Mouse (Mus musculus): ENCODE results near the gene Agap1. TPM values are rescaled to one million over a fixed set of nuclear protein-coding genes. Genes with fewer than 3 reads are reported as not detected.

Agap1 gene
- total and polyA plus RNA-seq, 2 experiments from 2014 or later = 40.1 to 108 TPM

DNA sequence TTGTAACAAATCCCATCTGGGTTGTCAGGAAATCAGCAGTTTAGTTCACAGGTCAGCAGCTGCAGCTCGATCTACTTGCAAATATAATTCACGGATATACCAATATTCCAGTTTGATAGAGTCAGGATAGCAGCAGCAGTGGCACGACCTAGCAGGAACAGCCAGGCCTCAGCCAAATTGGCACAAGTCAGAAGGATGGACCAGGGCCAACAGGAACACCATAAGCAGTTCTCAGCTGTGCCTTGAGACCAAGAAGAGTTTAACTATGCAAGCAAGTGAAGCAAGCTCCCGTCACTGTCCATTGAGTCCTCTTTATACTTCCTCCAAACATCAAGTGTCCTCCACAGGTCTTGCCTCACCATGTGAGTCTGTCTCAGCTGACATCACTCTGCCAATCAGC is 33.2 kb upstream of the Agap1 start:
- H3K4me2 ChIP-seq (ENCODE audit: low read depth) = no peak overlapping the region
- H3K4me1 ChIP-seq (ENCODE audit: insufficient read depth) = no peaks in the 10 kb centered on the region
- H3K27ac ChIP-seq (ENCODE audit: low read depth, low read length) = no peak overlapping the region
- H3K27me3 ChIP-seq (ENCODE audit: insufficient read depth, low read length) = no peaks in the 10 kb centered on the region
- 50% methylated on average over 4 of the region's 4 CpGs for WGBS
- ATAC-seq (no peak), DNase-seq (no peak)
- no peak overlapping the region for H3K9ac ChIP-seq
- TF ChIP-seq CTCF (IDR thresholded peaks at IDR 0.05; ENCODE audit: low read depth) = no peak
- H3K4me3 ChIP-seq (ENCODE audit: low read depth, low read length) = no peak overlapping the region
- no peaks in the 10 kb centered on the region for H3K9me3 ChIP-seq (ENCODE audit: low read length)
- no peaks in the 10 kb centered on the region for H3K36me3 ChIP-seq (ENCODE audit: insufficient read depth)

DNA sequence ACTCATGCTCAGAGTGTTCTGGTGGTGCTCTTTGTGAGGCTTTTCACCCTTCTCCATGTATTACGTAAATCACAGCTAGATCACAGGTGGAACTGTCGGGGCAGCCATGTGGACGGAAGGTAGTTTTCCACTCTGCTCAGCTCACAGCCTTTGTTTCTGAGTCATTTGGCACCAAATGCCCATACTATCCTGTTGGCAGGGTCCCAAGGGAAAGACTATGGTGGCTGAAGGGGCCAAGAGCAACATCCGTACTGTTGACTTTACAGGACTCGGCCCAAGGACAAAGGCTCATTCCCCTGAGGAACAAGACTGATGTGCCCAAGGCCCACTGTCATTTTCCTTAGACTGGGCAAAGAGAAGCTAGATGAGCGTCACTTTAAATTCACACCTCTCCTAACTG is 30.0 kb upstream of the Agap1 start:
- no peak for TF ChIP-seq CTCF (IDR thresholded peaks at IDR 0.05; ENCODE audit: low read depth)
- no peak overlapping the region for H3K9ac ChIP-seq
- H3K4me3 ChIP-seq (ENCODE audit: low read depth, low read length) = no peak overlapping the region
- DNase-seq (no peak), ATAC-seq (no peak)
- H3K4me2 ChIP-seq (ENCODE audit: low read depth) = no peak overlapping the region
- WGBS = 84% methylated on average over 6 of the region's 6 CpGs
- H3K27ac ChIP-seq (ENCODE audit: low read depth, low read length) = no peak overlapping the region
- H3K4me1 ChIP-seq (ENCODE audit: insufficient read depth) = no peaks in the 10 kb centered on the region
- H3K27me3 ChIP-seq (ENCODE audit: insufficient read depth, low read length) = no peaks in the 10 kb centered on the region
- H3K36me3 ChIP-seq (ENCODE audit: insufficient read depth) = no peaks in the 10 kb centered on the region
- no peaks in the 10 kb centered on the region for H3K9me3 ChIP-seq (ENCODE audit: low read length)

DNA sequence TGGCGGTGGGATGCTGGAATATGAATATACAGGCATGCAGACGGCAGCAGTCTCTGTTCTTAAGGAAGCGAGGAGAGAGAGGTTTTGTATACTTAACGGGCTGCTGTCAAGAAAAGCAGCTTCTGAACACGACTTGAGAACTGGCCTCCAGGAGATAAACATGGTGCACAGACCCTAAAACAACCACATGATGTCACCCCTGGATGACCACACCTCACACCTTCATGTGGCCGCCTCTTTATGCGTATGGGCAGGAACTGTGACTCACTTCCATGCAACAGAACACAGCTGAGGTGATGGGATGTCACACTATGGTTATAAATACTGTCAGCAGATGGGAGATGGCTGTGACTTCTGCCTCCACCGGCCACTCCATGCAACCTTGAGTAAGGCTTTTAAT is 28.5 kb upstream of the Agap1 start:
- no peak for ATAC-seq

DNA sequence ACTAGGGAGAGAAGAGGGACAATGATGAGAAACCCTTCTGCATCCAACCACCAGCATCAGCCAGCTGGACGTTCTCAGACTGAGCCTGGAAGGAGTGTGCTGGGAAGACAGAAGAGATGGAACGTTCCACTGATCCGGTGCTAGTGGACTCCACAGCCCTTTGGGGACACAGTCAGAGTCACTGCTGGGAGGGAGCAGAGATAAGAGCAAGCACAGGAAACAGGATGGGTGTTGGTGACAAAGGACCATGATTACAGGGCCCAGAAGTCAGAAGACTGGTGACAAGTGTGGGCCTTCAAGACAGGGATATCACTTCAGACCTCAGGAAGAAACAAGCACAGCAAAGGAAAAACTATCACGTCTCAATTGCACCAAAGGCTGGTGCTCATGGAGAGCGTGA is 25.9 kb upstream of the Agap1 start:
- H3K9me3 ChIP-seq (ENCODE audit: low read length) = no peaks in the 10 kb centered on the region
- no peak overlapping the region for H3K4me3 ChIP-seq (ENCODE audit: low read depth, low read length)
- H3K4me1 ChIP-seq (ENCODE audit: insufficient read depth) = no peaks in the 10 kb centered on the region
- 97% methylated on average over 5 of the region's 5 CpGs for WGBS
- TF ChIP-seq CTCF (IDR thresholded peaks at IDR 0.05; ENCODE audit: low read depth) = no peak
- H3K9ac ChIP-seq = no peak overlapping the region
- DNase-seq (no peak), ATAC-seq (no peak)
- no peak overlapping the region for H3K4me2 ChIP-seq (ENCODE audit: low read depth)
- no peaks in the 10 kb centered on the region for H3K27me3 ChIP-seq (ENCODE audit: insufficient read depth, low read length)
- no peak overlapping the region for H3K27ac ChIP-seq (ENCODE audit: low read depth, low read length)
- H3K36me3 ChIP-seq (ENCODE audit: insufficient read depth) = no peaks in the 10 kb centered on the region

More for the DNA sequence above, 28.5 kb upstream of the Agap1 start:
- H3K9ac ChIP-seq = no peak overlapping the region
- H3K4me2 ChIP-seq (ENCODE audit: low read depth) = no peak overlapping the region
- no peaks in the 10 kb centered on the region for H3K27me3 ChIP-seq (ENCODE audit: insufficient read depth, low read length)
- H3K36me3 ChIP-seq (ENCODE audit: insufficient read depth) = no peaks in the 10 kb centered on the region
- WGBS = 72% methylated on average over 8 of the region's 8 CpGs
- no peaks in the 10 kb centered on the region for H3K9me3 ChIP-seq (ENCODE audit: low read length)
- TF ChIP-seq CTCF (IDR thresholded peaks at IDR 0.05; ENCODE audit: low read depth) = no peak
- H3K4me3 ChIP-seq (ENCODE audit: low read depth, low read length) = no peak overlapping the region
- no peaks in the 10 kb centered on the region for H3K4me1 ChIP-seq (ENCODE audit: insufficient read depth)
- H3K27ac ChIP-seq (ENCODE audit: low read depth, low read length) = no peak overlapping the region
- DNase-seq = no peak

DNA sequence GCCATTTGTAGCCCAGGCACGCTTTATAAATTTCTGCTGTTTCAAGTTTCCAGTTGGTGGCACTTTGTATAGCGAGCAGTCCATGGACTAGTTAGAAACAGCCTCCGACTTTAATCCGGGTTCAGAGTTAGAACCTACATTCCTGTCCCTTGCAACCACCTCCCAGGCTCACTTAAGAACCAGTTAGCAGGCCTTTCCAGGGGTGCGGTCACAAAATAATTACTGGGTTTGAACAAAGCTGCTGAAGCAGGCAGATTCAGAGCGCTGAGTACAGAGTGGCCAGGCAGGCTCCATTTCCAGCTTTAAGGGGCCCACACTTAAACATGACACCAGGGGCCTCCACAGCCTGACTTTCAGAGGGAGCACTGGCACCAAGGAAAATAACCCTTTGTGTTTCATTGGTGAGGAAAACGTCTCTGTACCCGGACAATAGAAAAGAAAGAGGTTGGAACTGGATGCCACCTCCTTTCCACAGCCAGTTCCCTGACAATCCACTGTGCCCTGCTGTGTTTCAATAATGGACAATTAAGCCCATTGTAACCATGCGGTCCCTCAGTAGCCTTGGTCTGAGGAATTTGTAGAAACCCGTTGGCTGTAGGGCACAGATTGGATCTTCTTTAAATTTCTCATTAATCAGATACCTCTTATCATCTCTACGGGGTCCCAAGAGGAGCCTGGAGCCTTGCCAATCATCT is 24.5 kb upstream of the Agap1 start:
- ATAC-seq = no peak
- 41% methylated on average over 11 of the region's 11 CpGs for WGBS
- Histone ChIP-seq H3K4me3 (ENCODE audit: low read depth, low read length) (no peak overlapping the region), H3K36me3 (ENCODE audit: insufficient read depth) (no peaks in the 10 kb centered on the region), H3K9me3 (ENCODE audit: low read length) (no peaks in the 10 kb centered on the region), H3K27me3 (ENCODE audit: insufficient read depth, low read length) (no peaks in the 10 kb centered on the region), H3K4me1 (ENCODE audit: insufficient read depth) (no peaks in the 10 kb centered on the region), H3K9ac (no peak overlapping the region), H3K27ac (ENCODE audit: low read depth, low read length) (no peak overlapping the region), H3K4me2 (ENCODE audit: low read depth) (no peak overlapping the region)
- DNase-seq = no peak
- no peak for TF ChIP-seq CTCF (IDR thresholded peaks at IDR 0.05; ENCODE audit: low read depth)

DNA sequence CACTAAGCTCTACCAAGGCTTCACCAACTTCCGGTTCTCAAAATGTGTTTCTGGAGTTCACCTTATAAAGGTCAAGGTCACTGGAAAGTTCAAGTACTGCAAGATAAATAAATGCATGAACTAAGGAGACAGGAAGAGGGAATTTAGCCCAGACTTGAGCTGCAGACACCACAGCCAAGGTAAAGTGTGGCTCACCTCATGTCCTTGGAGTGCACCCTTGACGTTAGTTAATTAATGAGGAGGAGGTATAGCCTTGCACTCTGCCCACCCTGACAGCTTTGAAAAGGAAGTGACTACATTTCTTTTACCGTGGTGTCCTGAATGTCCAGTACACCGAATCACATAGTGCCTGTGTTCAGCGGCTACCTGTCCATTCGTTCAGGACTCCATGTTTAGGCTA is 15.3 kb upstream of the Agap1 start:
- DNase-seq (no peak), ATAC-seq (no peak)
- no peak for TF ChIP-seq CTCF (IDR thresholded peaks at IDR 0.05; ENCODE audit: low read depth)
- WGBS = 87% methylated on average over 6 of the region's 6 CpGs
- no peak overlapping the region for H3K4me3 ChIP-seq (ENCODE audit: low read depth, low read length)
- H3K4me1 ChIP-seq (ENCODE audit: insufficient read depth) = 0 out of 2 replicates have a peak, but pooled peaks cover 3% of the 10 kb centered on the region
- no peaks in the 10 kb centered on the region for H3K27me3 ChIP-seq (ENCODE audit: insufficient read depth, low read length)
- H3K4me2 ChIP-seq (ENCODE audit: low read depth) = no peak overlapping the region
- no peak overlapping the region for H3K27ac ChIP-seq (ENCODE audit: low read depth, low read length)
- no peaks in the 10 kb centered on the region for H3K9me3 ChIP-seq (ENCODE audit: low read length)
- H3K9ac ChIP-seq = no peak overlapping the region
- no peaks in the 10 kb centered on the region for H3K36me3 ChIP-seq (ENCODE audit: insufficient read depth)

DNA sequence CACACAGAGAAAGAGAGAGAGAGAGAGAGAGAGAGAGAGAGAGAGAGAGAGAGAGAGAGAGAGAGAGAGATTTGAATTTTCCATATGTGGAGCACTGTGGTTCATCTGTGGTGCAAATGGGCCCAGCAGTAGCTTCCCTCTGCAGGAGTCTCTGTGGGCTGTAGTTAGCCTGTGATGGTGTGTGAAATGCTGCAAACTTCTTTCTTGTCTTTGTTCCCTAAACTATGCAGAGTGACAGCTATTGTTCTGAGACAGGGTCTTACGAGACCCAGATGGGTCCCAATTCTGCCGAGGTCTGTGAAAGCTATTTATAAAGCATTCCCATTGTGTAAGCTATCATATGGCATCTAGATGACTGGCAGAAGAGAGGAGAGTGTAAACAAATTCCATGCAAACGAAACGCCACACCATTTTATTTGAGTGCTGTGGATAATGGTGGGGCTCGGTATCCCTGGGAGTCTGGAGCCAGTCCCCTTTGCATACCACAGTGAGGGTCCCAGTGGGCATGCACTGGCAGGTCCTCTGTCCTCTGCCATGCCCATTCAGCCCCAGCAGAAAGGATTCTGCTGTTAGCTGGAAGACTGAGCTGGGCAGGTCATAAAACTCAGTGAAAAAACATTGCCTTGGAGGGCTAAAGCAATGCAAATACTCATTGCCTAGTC is 13.2 kb upstream of the Agap1 start:
- ATAC-seq (peak; percentile 42; the same call in 1 of the 2 replicates), DNase-seq (peak; percentile 29)
- H3K4me2 ChIP-seq (ENCODE audit: low read depth) = no peak overlapping the region
- no peak overlapping the region for H3K4me3 ChIP-seq (ENCODE audit: low read depth, low read length)
- no peaks in the 10 kb centered on the region for H3K27me3 ChIP-seq (ENCODE audit: insufficient read depth, low read length)
- TF ChIP-seq CTCF (IDR thresholded peaks at IDR 0.05; ENCODE audit: low read depth) = no peak
- no peaks in the 10 kb centered on the region for H3K9me3 ChIP-seq (ENCODE audit: low read length)
- H3K4me1 ChIP-seq (ENCODE audit: insufficient read depth) = 0 out of 2 replicates have a peak, but pooled peaks cover 3% of the 10 kb centered on the region
- 11% methylated on average over 5 of the region's 5 CpGs for WGBS
- no peak overlapping the region for H3K9ac ChIP-seq
- H3K27ac ChIP-seq (ENCODE audit: low read depth, low read length) = no peak overlapping the region
- H3K36me3 ChIP-seq (ENCODE audit: insufficient read depth) = no peaks in the 10 kb centered on the region

Measured in forebrain, postnatal 0 days (tissue).